Mouse (Mus musculus): ENCODE results near the gene Dst.

GRCm38 (mm10) chr1:33942638-33943037 lies 34.6 kb downstream of the Dst start:
- TF ChIP-seq CTCF (IDR thresholded peaks at IDR 0.05; ENCODE audit: low read depth) = no peak
- TF ChIP-seq EP300 (IDR thresholded peaks at IDR 0.05; ENCODE audit: low read depth) = no peak

Data from heart, postnatal 0 days (tissue).